Mouse (Mus musculus) lung, adult 10 weeks (tissue): Measurements from ENCODE around the gene Lrp10. TPM values are rescaled to one million over a fixed set of nuclear protein-coding genes. Genes with fewer than 3 reads are reported as not detected.

Source experiments
- polyA plus RNA-seq: library from polyadenylated mRNA; stranded (reverse); fragments of 350-450 nt; fragmentation: Illumina TruSeq; extraction: RNeasy Lipid Tissue Mini Kit (QIAGEN cat#74804); gene quantifications from one replicate; pipeline ENCODE4 v1.2.3, GENCODE M21; 2014; ENCODE audit warnings: low read depth, low replicate concordance; ENCODE audit not compliant: insufficient read depth

Lrp10 gene
- polyA plus RNA-seq = 45.8 TPM

GRCm38 (mm10) chr14:54463959-54464292 lies at the start of gene Lrp10:
Lrp10 (plus strand) TSS chr14:54464137.

GRCm38 (mm10) chr14:54417623-54418081 lies 46.3 kb upstream of the Lrp10 start, which contains the start of gene Slc7a7:
Slc7a7 (minus strand) TSS chr14:54417780.

GRCm38 (mm10) chr14:54426689-54427398 lies 37.1 kb upstream of the Lrp10 start, which contains the start of gene Mrpl52:
Mrpl52 (plus strand) TSS chr14:54426909.

GRCm38 (mm10) chr14:54431334-54432077 lies 32.4 kb upstream of the Lrp10 start, which contains the start of gene Mmp14:
Mmp14 (plus strand) TSS chr14:54431612.

GRCm38 (mm10) chr14:54475941-54476844 lies 12.3 kb downstream of the Lrp10 start, which contains the start of gene Rem2:
Rem2 (plus strand) TSS chr14:54476100.

Other genes starting within 250 kb of the Lrp10 start
- gene Dad1, start 210.0 kb upstream of the Lrp10 start, polyA plus RNA-seq = 180 TPM
- 40.9 TPM for gene Abhd4, start 209.9 kb upstream of the Lrp10 start, polyA plus RNA-seq
- not detected for gene Olfr49, start 179.2 kb upstream of the Lrp10 start, polyA plus RNA-seq
- gene Oxa1l, start 103.3 kb upstream of the Lrp10 start, polyA plus RNA-seq = 27.3 TPM
- gene Slc7a7, start 46.4 kb upstream of the Lrp10 start, polyA plus RNA-seq = 9.3 TPM
- gene Mrpl52, start 37.2 kb upstream of the Lrp10 start, polyA plus RNA-seq = 264 TPM
- gene Mmp14, start 32.5 kb upstream of the Lrp10 start, polyA plus RNA-seq = 32.6 TPM
- gene Rem2, start 12.0 kb downstream of the Lrp10 start, polyA plus RNA-seq = 1.6 TPM
- gene Prmt5, start 53.4 kb downstream of the Lrp10 start, polyA plus RNA-seq = 15.0 TPM
- gene Haus4, start 90.5 kb downstream of the Lrp10 start, polyA plus RNA-seq = 7.2 TPM
- gene Ajuba, start 113.4 kb downstream of the Lrp10 start, polyA plus RNA-seq = 19.3 TPM
- 2.7 TPM for gene 4931414P19Rik, start 141.9 kb downstream of the Lrp10 start, polyA plus RNA-seq
- gene Psmb5, start 153.9 kb downstream of the Lrp10 start, polyA plus RNA-seq = 185 TPM
- not detected for gene Psmb11, start 157.3 kb downstream of the Lrp10 start, polyA plus RNA-seq
- gene Gm17606, start 176.8 kb downstream of the Lrp10 start, polyA plus RNA-seq = not detected
- gene Cdh24, start 177.2 kb downstream of the Lrp10 start, polyA plus RNA-seq = 0.46 TPM
- gene 1700123O20Rik, start 222.1 kb downstream of the Lrp10 start, polyA plus RNA-seq = 34.3 TPM
- 54.6 TPM for gene Acin1, start 222.8 kb downstream of the Lrp10 start, polyA plus RNA-seq
- 0.12 TPM for gene Gm29776, start 234.7 kb downstream of the Lrp10 start, polyA plus RNA-seq
- 0.77 TPM for gene Cebpe, start 248.0 kb downstream of the Lrp10 start, polyA plus RNA-seq